Mouse (Mus musculus) stomach, embryonic 16.5 days (tissue): Measurements from ENCODE around the gene Rbfox3. TPM values are rescaled to one million over a fixed set of nuclear protein-coding genes. Genes with fewer than 3 reads are reported as not detected.

Source experiments
- ATAC-seq: fragments of 200-750 bp; cut with Nextera tagmentation; 2 replicates; pipeline ENCODE4 v1.8.0; 2017; ENCODE audit warnings: moderate number of reproducible peaks, moderate TSS enrichment; ENCODE audit not compliant: insufficient read depth, low FRiP score
- H3K27ac ChIP-seq: fragments of 300-500 bp; sonication (generic); 2 replicates; pipeline ENCODE4 v1.5.1; 2014; ENCODE audit warnings: low read length
- H3K27me3 ChIP-seq: fragments of 300-500 bp; sonication (generic); 2 replicates; pipeline ENCODE4 v1.6.1; 2014; ENCODE audit warnings: low read length, control low read depth, mixed read lengths; ENCODE audit not compliant: control insufficient read depth, insufficient read depth
- H3K36me3 ChIP-seq: fragments of 300-500 bp; sonication (generic); 2 replicates; pipeline ENCODE4 v1.6.1; 2014; ENCODE audit warnings: low read length; ENCODE audit not compliant: control insufficient read depth, insufficient read depth
- H3K4me1 ChIP-seq: fragments of 300-500 bp; sonication (generic); 2 replicates; pipeline ENCODE4 v1.6.1; 2014; ENCODE audit warnings: low read length, control low read depth, mixed read lengths; ENCODE audit not compliant: control insufficient read depth, insufficient read depth
- H3K4me2 ChIP-seq: fragments of 300-500 bp; sonication (generic); 2 replicates; pipeline ENCODE4 v1.6.1; 2014; ENCODE audit warnings: low read depth, low read length, mixed read lengths
- H3K4me3 ChIP-seq: fragments of 300-500 bp; sonication (generic); replicated peaks from 2 replicates; pipeline ENCODE4 v1.5.1; 2014; ENCODE audit warnings: mild to moderate bottlenecking, low read length
- H3K9ac ChIP-seq: fragments of 300-500 bp; sonication (generic); 2 replicates; pipeline ENCODE4 v1.6.1; 2014; ENCODE audit warnings: low read length
- H3K9me3 ChIP-seq: fragments of 300-500 bp; sonication (generic); replicated peaks from 2 replicates; pipeline ENCODE4 v1.6.1; 2016; ENCODE audit warnings: low read length, control low read depth; ENCODE audit not compliant: control insufficient read depth
- WGBS: fragments of 180-500 bp; shearing (Covaris S2); extraction: QIAGEN DNeasy Blood & Tissue Kit; methylation state at CpG from one replicate; pipeline ENCODE4 v1.1.7; 2014; 5-methylcytosine and 5-hydroxymethylcytosine counted together
- polyA plus RNA-seq: library from polyadenylated mRNA; unstranded; fragments of >200 nt; fragmentation: Nextera tagmentation; extraction: Ambion mirVana; gene quantifications from 2 replicates; pipeline ENCODE4 v1.2.1, GENCODE M21; 2015

The Rbfox3 gene
- polyA plus RNA-seq, 1 experiment from 2014 or later, result 1.1 TPM

- no peaks in the 10 kb centered on the region for H3K27me3 ChIP-seq
- WGBS, result 76% methylated on average over 4 of the region's 4 CpGs
- H3K4me1 ChIP-seq, result no peaks in the 10 kb centered on the region
- no peaks in the 10 kb centered on the region for H3K36me3 ChIP-seq
- H3K4me3 ChIP-seq, result no peak overlapping the region
- H3K9me3 ChIP-seq, result no peaks in the 10 kb centered on the region
- H3K4me2 ChIP-seq, result no peak overlapping the region
- no peak overlapping the region for H3K9ac ChIP-seq
- H3K27ac ChIP-seq, result no peak overlapping the region
- no peak for ATAC-seq
Measured at GRCm38 (mm10) chr11:118620869-118621268, 290.5 kb downstream of the Rbfox3 start.

- no peak overlapping the region for H3K4me2 ChIP-seq
- no peak overlapping the region for H3K27ac ChIP-seq
- 80% methylated on average over 4 of the region's 4 CpGs for WGBS
- no peaks in the 10 kb centered on the region for H3K27me3 ChIP-seq
- H3K9me3 ChIP-seq, result no peaks in the 10 kb centered on the region
- H3K9ac ChIP-seq, result no peak overlapping the region
- no peaks in the 10 kb centered on the region for H3K4me1 ChIP-seq
- H3K36me3 ChIP-seq, result no peaks in the 10 kb centered on the region
- no peak overlapping the region for H3K4me3 ChIP-seq
- ATAC-seq, result no peak
Measured at GRCm38 (mm10) chr11:118614126-118614525, 297.3 kb downstream of the Rbfox3 start.

DNA sequence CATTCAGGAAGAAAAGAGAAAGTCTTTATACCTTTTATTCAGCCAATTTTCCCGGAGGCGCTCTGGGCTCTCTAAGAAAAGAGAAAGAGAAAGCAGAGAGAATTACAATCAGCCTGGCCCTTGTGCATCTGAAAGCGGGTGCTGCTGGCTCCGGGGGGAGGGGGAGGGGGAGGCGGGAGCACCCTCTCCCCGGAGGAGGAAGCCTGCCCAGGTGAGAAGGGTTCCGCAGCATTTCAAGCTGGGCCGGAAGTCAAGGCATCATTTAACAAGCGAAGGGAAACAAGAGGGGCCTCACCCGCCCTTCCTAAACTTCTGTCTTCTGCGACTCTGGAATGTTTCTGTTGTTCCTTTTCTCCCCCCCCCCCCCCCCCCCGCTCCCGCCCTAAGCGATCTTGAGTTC, 301.3 kb downstream of the Rbfox3 start:
- no peak overlapping the region for H3K9ac ChIP-seq
- no peak for ATAC-seq
- H3K27me3 ChIP-seq, result no peaks in the 10 kb centered on the region; the same call in 1 of the 2 replicates
- H3K4me1 ChIP-seq, result no peaks in the 10 kb centered on the region
- no peak overlapping the region for H3K4me3 ChIP-seq
- H3K36me3 ChIP-seq, result no peaks in the 10 kb centered on the region
- H3K27ac ChIP-seq, result no peak overlapping the region
- WGBS, result 2% methylated on average over 14 of the region's 14 CpGs
- H3K9me3 ChIP-seq, result no peaks in the 10 kb centered on the region
- H3K4me2 ChIP-seq, result no peak overlapping the region

DNA sequence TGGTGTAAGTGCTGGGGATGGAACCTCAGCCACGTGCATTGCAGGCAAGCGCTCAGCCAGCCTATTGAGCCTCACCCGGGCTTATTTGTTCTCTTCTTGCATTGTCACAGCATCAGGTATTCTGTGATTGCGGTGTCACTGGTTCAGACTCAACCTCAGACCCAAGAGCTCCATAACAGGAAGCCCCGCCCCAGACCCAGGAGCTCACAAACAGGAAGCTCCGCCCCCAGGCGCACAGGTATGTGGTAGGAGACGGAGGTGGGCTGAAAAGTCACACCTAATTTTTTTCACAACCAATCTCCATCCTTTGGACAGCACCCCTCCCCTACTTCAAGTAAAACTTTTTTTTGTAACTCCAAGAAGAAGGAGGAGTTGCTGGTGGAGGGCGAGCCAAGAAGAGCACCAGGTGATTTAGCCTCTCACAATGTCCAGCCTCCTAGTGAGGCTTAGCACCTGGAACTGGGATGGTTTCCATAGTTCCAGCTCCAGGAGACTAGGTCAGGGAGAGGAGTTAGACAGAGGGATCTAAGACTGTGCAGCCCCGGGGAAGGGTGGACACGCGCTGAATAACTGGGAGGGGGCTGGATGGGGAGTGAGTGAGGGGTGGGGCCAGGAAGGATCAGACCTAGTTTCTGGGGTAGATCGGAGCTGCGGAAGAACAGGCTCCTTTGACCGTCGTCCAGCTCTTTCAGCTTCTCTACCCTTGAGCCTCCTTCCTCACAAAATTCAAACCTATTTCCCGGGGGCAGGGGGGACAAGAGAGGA, 302.0 kb downstream of the Rbfox3 start:
- Histone ChIP-seq H3K4me1 (no peaks in the 10 kb centered on the region), H3K4me2 (no peak overlapping the region), H3K9ac (no peak overlapping the region), H3K27me3 (no peaks in the 10 kb centered on the region; the same call in 1 of the 2 replicates), H3K36me3 (no peaks in the 10 kb centered on the region), H3K9me3 (no peaks in the 10 kb centered on the region), H3K27ac (no peak overlapping the region), H3K4me3 (no peak overlapping the region)
- ATAC-seq, result no peak
- WGBS, result 8% methylated on average over 17 of the region's 17 CpGs

GRCm38 (mm10) chr11:118607927-118608326, 303.5 kb downstream of the Rbfox3 start:
- 41% methylated on average over 8 of the region's 8 CpGs for WGBS
- no peaks in the 10 kb centered on the region for H3K4me1 ChIP-seq
- no peaks in the 10 kb centered on the region for H3K36me3 ChIP-seq
- H3K27ac ChIP-seq, result no peak overlapping the region
- no peak overlapping the region for H3K4me2 ChIP-seq
- H3K27me3 ChIP-seq, result no peaks in the 10 kb centered on the region; the same call in 1 of the 2 replicates
- no peak overlapping the region for H3K4me3 ChIP-seq
- ATAC-seq, result no peak
- H3K9me3 ChIP-seq, result no peaks in the 10 kb centered on the region
- H3K9ac ChIP-seq, result no peak overlapping the region

DNA sequence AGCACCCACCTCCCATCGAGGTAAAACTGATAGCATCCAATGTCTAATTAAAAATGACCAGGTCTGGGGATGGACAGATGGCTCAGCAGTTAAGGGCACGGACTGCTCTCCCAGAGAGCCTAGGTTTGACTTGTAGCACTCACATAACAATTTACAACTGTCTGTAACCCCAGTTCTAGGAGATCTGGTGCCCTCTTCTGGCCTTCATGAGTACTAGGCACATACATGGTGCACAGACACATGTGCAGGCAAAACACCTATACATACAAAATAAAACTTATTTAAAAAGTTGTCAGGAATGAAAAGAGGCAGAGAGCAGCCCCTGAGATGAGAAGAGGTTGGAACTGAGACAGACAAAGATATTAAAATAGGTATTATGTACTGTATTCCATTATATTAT, 305.8 kb downstream of the Rbfox3 start:
- Histone ChIP-seq H3K9me3 (no peaks in the 10 kb centered on the region), H3K36me3 (no peaks in the 10 kb centered on the region), H3K9ac (no peak overlapping the region), H3K4me1 (no peaks in the 10 kb centered on the region), H3K27ac (no peak overlapping the region), H3K4me2 (no peak overlapping the region), H3K4me3 (no peak overlapping the region), H3K27me3 (no peaks in the 10 kb centered on the region; the same call in 1 of the 2 replicates)
- ATAC-seq, result no peak
- WGBS, result 79% methylated on average over 2 of the region's 2 CpGs

GRCm38 (mm10) chr11:118604206-118604605, 307.2 kb downstream of the Rbfox3 start:
- no peaks in the 10 kb centered on the region for H3K9me3 ChIP-seq

DNA sequence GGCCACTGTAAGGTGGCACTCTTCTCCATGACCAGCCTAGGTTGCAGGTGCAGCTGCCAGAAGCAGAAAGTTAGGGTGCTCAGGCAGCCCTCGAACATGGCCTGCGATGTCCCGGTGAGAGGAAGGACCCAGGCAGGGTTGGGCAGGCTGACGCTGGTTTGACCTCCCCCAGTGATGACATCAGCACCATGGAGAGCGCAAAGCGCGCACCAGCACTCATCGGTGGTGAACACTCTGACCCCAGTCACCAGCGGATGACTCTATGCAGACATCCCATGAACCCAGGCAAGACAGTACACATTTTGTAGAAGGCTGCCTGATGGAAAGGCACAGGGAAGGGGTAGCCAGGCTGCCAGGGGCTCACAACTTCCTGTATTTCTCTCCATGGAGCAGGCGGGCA, 308.3 kb downstream of the Rbfox3 start:
- 3% methylated on average over 10 of the region's 10 CpGs for WGBS
- Histone ChIP-seq H3K27ac (no peak overlapping the region), H3K4me1 (no peaks in the 10 kb centered on the region), H3K4me2 (no peak overlapping the region), H3K9ac (no peak overlapping the region), H3K36me3 (no peaks in the 10 kb centered on the region), H3K27me3 (no peaks in the 10 kb centered on the region; the same call in 1 of the 2 replicates), H3K4me3 (no peak overlapping the region), H3K9me3 (no peaks in the 10 kb centered on the region)
- ATAC-seq, result no peak

More at GRCm38 (mm10) chr11:118604206-118604605, 307.2 kb downstream of the Rbfox3 start:
- no peak for ATAC-seq
- no peak overlapping the region for H3K4me2 ChIP-seq
- no peaks in the 10 kb centered on the region for H3K36me3 ChIP-seq
- no peak overlapping the region for H3K4me3 ChIP-seq
- no peak overlapping the region for H3K27ac ChIP-seq
- no peak overlapping the region for H3K9ac ChIP-seq
- no peaks in the 10 kb centered on the region; the same call in 1 of the 2 replicates for H3K27me3 ChIP-seq
- WGBS, result 54% methylated on average over 6 of the region's 6 CpGs
- no peaks in the 10 kb centered on the region for H3K4me1 ChIP-seq

GRCm38 (mm10) chr11:118601484-118601883, 309.9 kb downstream of the Rbfox3 start:
- 62% methylated on average over 9 of the region's 9 CpGs for WGBS
- no peak for ATAC-seq
- H3K9ac ChIP-seq, result no peak overlapping the region

More at GRCm38 (mm10) chr11:118601484-118601883, 309.9 kb downstream of the Rbfox3 start:
- no peaks in the 10 kb centered on the region; the same call in 1 of the 2 replicates for H3K27me3 ChIP-seq
- H3K4me1 ChIP-seq, result no peaks in the 10 kb centered on the region
- no peak overlapping the region for H3K4me3 ChIP-seq
- H3K36me3 ChIP-seq, result no peaks in the 10 kb centered on the region
- no peak overlapping the region for H3K4me2 ChIP-seq
- H3K9me3 ChIP-seq, result no peaks in the 10 kb centered on the region
- no peak overlapping the region for H3K27ac ChIP-seq
